Mouse (Mus musculus): ENCODE measurements at regions not wholly inside any gene's neighbourhood (a gene's known extent, or its start where the extent isn't known, plus 50 kb on each side); places are given as distances from the start of the nearest gene placed in this dataset.
"Not testable (repeated sequence)": the region's sequence is repeated elsewhere in the genome, so short reads cannot be mapped to it uniquely, and the experiment has no call there.

GRCm38 (mm10) chr13:85988633-85989032 lies 58.1 kb downstream of the Cox7c start:
- Histone ChIP-seq H3K27me3 (ENCODE audit: control insufficient read depth, insufficient read depth, low read length) (no peaks in the 10 kb centered on the region), H3K4me1 (replicated peaks; ENCODE audit: control insufficient read depth, insufficient read depth) (no peaks in the 10 kb centered on the region), H3K27ac (replicated peaks) (no peak overlapping the region), H3K9me3 (ENCODE audit: control insufficient read depth, low read length) (no peaks in the 10 kb centered on the region), H3K4me2 (replicated peaks; ENCODE audit: low read depth) (no peak overlapping the region), H3K36me3 (ENCODE audit: control insufficient read depth, insufficient read depth, low read length) (no peaks in the 10 kb centered on the region), H3K4me3 (ENCODE audit: low read depth, low read length) (no peak overlapping the region), H3K9ac (ENCODE audit: low read length) (no peak overlapping the region)
- no peak for ATAC-seq (ENCODE audit: low FRiP score, low TSS enrichment)
- no peak for TF ChIP-seq CTCF (IDR thresholded peaks at IDR 0.05; ENCODE audit: low read depth)
- TF ChIP-seq EP300 (optimal IDR thresholded peaks at IDR 0.05) = no peak
- DNase-seq (ENCODE audit: low spot score) = no peak

GRCm38 (mm10) chr13:85982089-85982488 lies 64.6 kb downstream of the Cox7c start:
- no peak for DNase-seq (ENCODE audit: low spot score)
- no peak for ATAC-seq (ENCODE audit: low FRiP score, low TSS enrichment)
- Histone ChIP-seq H3K4me1 (replicated peaks; ENCODE audit: control insufficient read depth, insufficient read depth) (no peaks in the 10 kb centered on the region), H3K9me3 (ENCODE audit: control insufficient read depth, low read length) (no peaks in the 10 kb centered on the region), H3K9ac (ENCODE audit: low read length) (no peak overlapping the region), H3K27me3 (ENCODE audit: control insufficient read depth, insufficient read depth, low read length) (no peaks in the 10 kb centered on the region), H3K4me3 (ENCODE audit: low read depth, low read length) (no peak overlapping the region), H3K4me2 (replicated peaks; ENCODE audit: low read depth) (no peak overlapping the region), H3K27ac (replicated peaks) (no peak overlapping the region), H3K36me3 (ENCODE audit: control insufficient read depth, insufficient read depth, low read length) (no peaks in the 10 kb centered on the region)
- 36% methylated on average over 1 of the region's 1 CpGs for WGBS
- TF ChIP-seq EP300 (optimal IDR thresholded peaks at IDR 0.05) (no peak), CTCF (IDR thresholded peaks at IDR 0.05; ENCODE audit: low read depth) (no peak)

- 89% methylated on average over 2 of the region's 2 CpGs for WGBS
- not testable (repeated sequence) for ATAC-seq (ENCODE audit: low FRiP score, low TSS enrichment)
Measured at GRCm38 (mm10) chr13:85964005-85964404, 82.7 kb downstream of the Cox7c start.

GRCm38 (mm10) chr13:85955284-85955683 lies 91.4 kb downstream of the Cox7c start:
- DNase-seq (ENCODE audit: low spot score) (no peak), ATAC-seq (ENCODE audit: low FRiP score, low TSS enrichment) (no peak)
- Histone ChIP-seq H3K4me3 (ENCODE audit: low read depth, low read length) (no peak overlapping the region), H3K9ac (ENCODE audit: low read length) (no peak overlapping the region), H3K27ac (replicated peaks) (no peak overlapping the region), H3K9me3 (ENCODE audit: control insufficient read depth, low read length) (no peaks in the 10 kb centered on the region), H3K36me3 (ENCODE audit: control insufficient read depth, insufficient read depth, low read length) (no peaks in the 10 kb centered on the region), H3K27me3 (ENCODE audit: control insufficient read depth, insufficient read depth, low read length) (no peaks in the 10 kb centered on the region), H3K4me2 (replicated peaks; ENCODE audit: low read depth) (no peak overlapping the region), H3K4me1 (replicated peaks; ENCODE audit: control insufficient read depth, insufficient read depth) (no peaks in the 10 kb centered on the region)
- TF ChIP-seq CTCF (IDR thresholded peaks at IDR 0.05; ENCODE audit: low read depth) (no peak), EP300 (optimal IDR thresholded peaks at IDR 0.05) (no peak)

More at GRCm38 (mm10) chr13:85964005-85964404, 82.7 kb downstream of the Cox7c start:
- H3K4me2 ChIP-seq (replicated peaks; ENCODE audit: low read depth); H3K27me3 ChIP-seq (ENCODE audit: control insufficient read depth, insufficient read depth, low read length); H3K9ac ChIP-seq (ENCODE audit: low read length); H3K36me3 ChIP-seq (ENCODE audit: control insufficient read depth, insufficient read depth, low read length); H3K4me3 ChIP-seq (ENCODE audit: low read depth, low read length); H3K27ac ChIP-seq (replicated peaks); H3K9me3 ChIP-seq (ENCODE audit: control insufficient read depth, low read length); H3K4me1 ChIP-seq (replicated peaks; ENCODE audit: control insufficient read depth, insufficient read depth); DNase-seq (ENCODE audit: low spot score): not testable (repeated sequence)

- Histone ChIP-seq H3K4me1 (replicated peaks; ENCODE audit: control insufficient read depth, insufficient read depth) (no peaks in the 10 kb centered on the region), H3K36me3 (ENCODE audit: control insufficient read depth, insufficient read depth, low read length) (no peaks in the 10 kb centered on the region), H3K9me3 (ENCODE audit: control insufficient read depth, low read length) (no peaks in the 10 kb centered on the region), H3K4me2 (replicated peaks; ENCODE audit: low read depth) (no peak overlapping the region), H3K4me3 (ENCODE audit: low read depth, low read length) (no peak overlapping the region), H3K27me3 (ENCODE audit: control insufficient read depth, insufficient read depth, low read length) (no peaks in the 10 kb centered on the region), H3K9ac (ENCODE audit: low read length) (no peak overlapping the region), H3K27ac (replicated peaks) (no peak overlapping the region)
- DNase-seq (ENCODE audit: low spot score) = no peak
- TF ChIP-seq CTCF (IDR thresholded peaks at IDR 0.05; ENCODE audit: low read depth) (no peak), EP300 (optimal IDR thresholded peaks at IDR 0.05) (no peak)
- WGBS = 82% methylated on average over 6 of the region's 6 CpGs
- no peak for ATAC-seq (ENCODE audit: low FRiP score, low TSS enrichment)
Measured at GRCm38 (mm10) chr13:85952896-85953295, 93.8 kb downstream of the Cox7c start.

GRCm38 (mm10) chr13:85926825-85927737 lies 119.6 kb downstream of the Cox7c start:
- Histone ChIP-seq H3K27ac (replicated peaks) (no peak overlapping the region), H3K9ac (ENCODE audit: low read length) (no peak overlapping the region)

More at GRCm38 (mm10) chr13:85926825-85927737, 119.6 kb downstream of the Cox7c start:
- no peak for TF ChIP-seq EP300 (optimal IDR thresholded peaks at IDR 0.05)
- no peak for TF ChIP-seq CTCF (IDR thresholded peaks at IDR 0.05; ENCODE audit: low read depth)
- Histone ChIP-seq H3K4me1 (replicated peaks; ENCODE audit: control insufficient read depth, insufficient read depth) (no peaks in the 10 kb centered on the region), H3K4me3 (ENCODE audit: low read depth, low read length) (no peak overlapping the region), H3K4me2 (replicated peaks; ENCODE audit: low read depth) (no peak overlapping the region), H3K27me3 (ENCODE audit: control insufficient read depth, insufficient read depth, low read length) (no peaks in the 10 kb centered on the region), H3K9me3 (ENCODE audit: control insufficient read depth, low read length) (no peaks in the 10 kb centered on the region), H3K36me3 (ENCODE audit: control insufficient read depth, insufficient read depth, low read length) (no peaks in the 10 kb centered on the region)
- ATAC-seq (ENCODE audit: low FRiP score, low TSS enrichment) (no peak), DNase-seq (ENCODE audit: low spot score) (no peak)
- WGBS = 36% methylated on average over 4 of the region's 4 CpGs

Data from stomach, postnatal 0 days (tissue).